Comparison of ENCODE assay signal across 21 mouse cellular contexts in genomic region chr5:103367201-103367671, GRCm38 (mm10). TPM values are rescaled to one million over a fixed set of nuclear protein-coding genes. Genes with fewer than 3 reads are reported as not detected.
DNase-seq lines count a peak whose midpoint lies in the region; ATAC-seq and TF ChIP-seq lines count a peak whose summit lies in the region.
"Had no signal": no experiment of that assay in that cellular context is flagged by ENCODE, and none has a peak within 500 bp of the region (broad histone marks: within the 10 kb centered on the region; RNA-seq: fewer than 3 reads in every experiment).

No protein-coding gene starts in this region.

- TF ChIP-seq EP300 in lung, postnatal 0 days (IDR thresholded peaks at IDR 0.05) = no peak

- no peak overlapping the region for H3K4me3 ChIP-seq in lung, postnatal 0 days (ENCODE audit: low read depth, low read length)
- H3K4me3 ChIP-seq in embryonic facial prominence, embryonic 14.5 days (ENCODE audit: low read depth, low read length) = no peak overlapping the region
- H3K4me3 ChIP-seq: forebrain, embryonic 13.5 days; heart, embryonic 13.5 days; hindbrain, embryonic 10.5 days; intestine, embryonic 15.5 days; left cerebral cortex, adult 2 months; limb, embryonic 15.5 days had no signal

- no peak overlapping the region for H3K27ac ChIP-seq in lung, postnatal 0 days (ENCODE audit: low read length)
- no peak overlapping the region for H3K27ac ChIP-seq in embryonic facial prominence, embryonic 14.5 days (replicated peaks; ENCODE audit: low read depth, low read length)
- H3K27ac ChIP-seq: forebrain, embryonic 13.5 days; heart, embryonic 13.5 days; hindbrain, embryonic 10.5 days; intestine, embryonic 15.5 days; left cerebral cortex, adult 2 months; limb, embryonic 15.5 days had no signal

- no peaks in the 10 kb centered on the region; the same call in 1 of the 2 replicates for H3K4me1 ChIP-seq in lung, postnatal 0 days (ENCODE audit: insufficient read depth, low read depth, low read length)
- H3K4me1 ChIP-seq in embryonic facial prominence, embryonic 14.5 days (ENCODE audit: control insufficient read depth, insufficient read depth, low read length) = no peaks in the 10 kb centered on the region
- H3K4me1 ChIP-seq: hindbrain, embryonic 10.5 days; intestine, embryonic 15.5 days had no signal

- no peaks in the 10 kb centered on the region for H3K27me3 ChIP-seq in lung, postnatal 0 days (replicated peaks; ENCODE audit: insufficient read depth, low read length)
- no peaks in the 10 kb centered on the region for H3K27me3 ChIP-seq in embryonic facial prominence, embryonic 14.5 days (replicated peaks; ENCODE audit: control insufficient read depth, insufficient read depth, low read length)
- H3K27me3 ChIP-seq: intestine, embryonic 15.5 days; limb, embryonic 15.5 days had no signal

- WGBS in lung, postnatal 0 days = 35% methylated on average over 12 of the region's 12 CpGs
- 31% methylated on average over 12 of the region's 12 CpGs for WGBS in embryonic facial prominence, embryonic 14.5 days

- no peaks in the 10 kb centered on the region for H3K9me3 ChIP-seq in lung, postnatal 0 days (ENCODE audit: low read length)
- H3K9me3 ChIP-seq in embryonic facial prominence, embryonic 14.5 days (ENCODE audit: control insufficient read depth, low read length) = no peaks in the 10 kb centered on the region
- H3K9me3 ChIP-seq: forebrain, embryonic 13.5 days; intestine, embryonic 15.5 days; limb, embryonic 15.5 days had no signal

- peak; percentile 47 for ATAC-seq in lung, postnatal 0 days
- peak; percentile 37; the same call in 1 of the 2 replicates for ATAC-seq in embryonic facial prominence, embryonic 14.5 days (ENCODE audit: low read depth)
- ATAC-seq: forebrain, embryonic 13.5 days; intestine, embryonic 15.5 days; liver, postnatal 0 days had no signal

- intact Hi-C loops in left cerebral cortex, postnatal 10 days (cut with DNase I) = no loop called here

- no peak overlapping the region for H3K9ac ChIP-seq in lung, postnatal 0 days (replicated peaks; ENCODE audit: low read depth)
- no peak overlapping the region for H3K9ac ChIP-seq in embryonic facial prominence, embryonic 14.5 days (ENCODE audit: low read depth, low read length)
- H3K9ac ChIP-seq: forebrain, embryonic 13.5 days; heart, embryonic 13.5 days; intestine, embryonic 15.5 days; limb, embryonic 15.5 days; liver, postnatal 0 days had no signal

- peak; percentile 12 for DNase-seq in embryo, embryonic 10.5 days (ENCODE audit: low spot score)
- DNase-seq in embryo, embryonic 9.5 days (ENCODE audit: extremely low spot score) = no peak
- DNase-seq in lung, postnatal 0 days (ENCODE audit: low spot score) = peak; percentile 61
- DNase-seq in lung, postnatal 14 days = no peak
- peak; percentile 41 for DNase-seq in embryonic facial prominence, embryonic 14.5 days (ENCODE audit: low spot score)
- DNase-seq in ovary, adult 18-20 months (ENCODE audit: low spot score) = no peak
- no peak for DNase-seq in left cerebral cortex, adult 11 months (ENCODE audit: low spot score)
- DNase-seq in left cerebral cortex, postnatal 10 days (ENCODE audit: extremely low spot score in 1 of 2, low spot score in 2 of 2) = no peak
- DNase-seq: adrenal gland, postnatal 36 days; cerebellum, adult 9-10 months; liver, postnatal 0 days; retina, postnatal 1 day; thymus, adult 2 months had no signal

- H3K36me3 ChIP-seq in lung, postnatal 0 days (ENCODE audit: insufficient read depth, low read length) = no peaks in the 10 kb centered on the region
- no peaks in the 10 kb centered on the region for H3K36me3 ChIP-seq in embryonic facial prominence, embryonic 14.5 days (ENCODE audit: control insufficient read depth, insufficient read depth, low read length)
- H3K36me3 ChIP-seq: G1E; heart, embryonic 13.5 days; intestine, embryonic 15.5 days; limb, embryonic 15.5 days had no signal

- H3K4me2 ChIP-seq in lung, postnatal 0 days (replicated peaks; ENCODE audit: low read depth, low read length) = no peak overlapping the region
- H3K4me2 ChIP-seq in embryonic facial prominence, embryonic 14.5 days (ENCODE audit: low read depth, low read length) = no peak overlapping the region
- H3K4me2 ChIP-seq: forebrain, embryonic 13.5 days; heart, embryonic 13.5 days; intestine, embryonic 15.5 days; limb, embryonic 15.5 days had no signal

- TF ChIP-seq CTCF in lung, postnatal 0 days (IDR thresholded peaks at IDR 0.05) = no peak

RNA-seq across cellular contexts. Expression of gene Ptpn13, which starts 57.8 kb away (rescaled TPM):
- 8.9 and 9.4 TPM in 2 replicates for polyA plus RNA-seq in lung, postnatal 0 days (2015; fragmentation: Nextera tagmentation; extraction: Ambion mirVana)
- polyA plus RNA-seq in embryonic facial prominence, embryonic 14.5 days (2014; fragmentation: Nextera tagmentation; extraction: Ambion mirVana) = 16.6 and 20.0 TPM in 2 replicates
- total RNA-seq in left cerebral cortex, postnatal 10 days (2021) = 1 to 10 TPM; 7.6 to 8.2 TPM
- total RNA-seq: granulocyte monocyte progenitor cell, adult 5-6 weeks had no signal
- polyA plus RNA-seq: G1E had no signal

Comparison
In these comparisons a context has a peak if more than half of its experiments do, and no peak if none do; other contexts are left out.
1. DNase-seq: peak in embryo, embryonic 10.5 days (single experiment), lung, postnatal 0 days (single experiment) and embryonic facial prominence, embryonic 14.5 days (single experiment); none in embryo, embryonic 9.5 days (single experiment), lung, postnatal 14 days (single experiment), ovary, adult 18-20 months (single experiment), left cerebral cortex, adult 11 months (single experiment) and left cerebral cortex, postnatal 10 days (0 of 2).